Mouse (Mus musculus) embryonic facial prominence, embryonic 10.5 days (tissue): Measurements from ENCODE around the gene Adam23. TPM values are rescaled to one million over a fixed set of nuclear protein-coding genes. Genes with fewer than 3 reads are reported as not detected.
A peak's percentile ranks its signal among the peaks of the same experiment; 100 is the strongest.

Experiments used
- DNase-seq: peaks from one replicate; pipeline ENCODE4 v3.0.0-alpha.2; 2017; ENCODE audit warnings: low spot score
- H3K27ac ChIP-seq: fragments of 300-500 bp; sonication (generic); replicated peaks from 2 replicates; pipeline ENCODE4 v1.5.1; 2016; ENCODE audit warnings: mild to moderate bottlenecking
- H3K27me3 ChIP-seq: fragments of 300-500 bp; sonication (generic); replicated peaks from 2 replicates; pipeline ENCODE4 v1.6.1; 2016; ENCODE audit warnings: low read depth, mild to moderate bottlenecking; ENCODE audit not compliant: poor library complexity, severe bottlenecking
- H3K36me3 ChIP-seq: fragments of 300-500 bp; sonication (generic); replicated peaks from 2 replicates; pipeline ENCODE4 v1.6.1; 2016; ENCODE audit warnings: mild to moderate bottlenecking, moderate library complexity
- H3K4me1 ChIP-seq: fragments of 300-500 bp; sonication (generic); 2 replicates; pipeline ENCODE4 v1.6.1; 2016
- H3K4me3 ChIP-seq: fragments of 300-500 bp; sonication (generic); 2 replicates; pipeline ENCODE4 v1.5.1; 2016; ENCODE audit warnings: mild to moderate bottlenecking, moderate library complexity
- H3K9me3 ChIP-seq: fragments of 300-500 bp; sonication (generic); 2 replicates; pipeline ENCODE4 v1.6.1; 2016; ENCODE audit warnings: mild to moderate bottlenecking
- WGBS: fragments of 180-500 bp; shearing (Covaris S2); methylation state at CpG from one replicate; pipeline ENCODE4 v1.1.7; 2016; 5-methylcytosine and 5-hydroxymethylcytosine counted together
- polyA plus RNA-seq: library from polyadenylated mRNA; unstranded; fragments of >200 nt; fragmentation: Nextera tagmentation; extraction: Ambion mirVana; gene quantifications from 2 replicates; pipeline ENCODE4 v1.2.1, GENCODE M21; 2016

The Adam23 gene
- 4.3 and 5.1 TPM in 2 replicates for polyA plus RNA-seq

DNA sequence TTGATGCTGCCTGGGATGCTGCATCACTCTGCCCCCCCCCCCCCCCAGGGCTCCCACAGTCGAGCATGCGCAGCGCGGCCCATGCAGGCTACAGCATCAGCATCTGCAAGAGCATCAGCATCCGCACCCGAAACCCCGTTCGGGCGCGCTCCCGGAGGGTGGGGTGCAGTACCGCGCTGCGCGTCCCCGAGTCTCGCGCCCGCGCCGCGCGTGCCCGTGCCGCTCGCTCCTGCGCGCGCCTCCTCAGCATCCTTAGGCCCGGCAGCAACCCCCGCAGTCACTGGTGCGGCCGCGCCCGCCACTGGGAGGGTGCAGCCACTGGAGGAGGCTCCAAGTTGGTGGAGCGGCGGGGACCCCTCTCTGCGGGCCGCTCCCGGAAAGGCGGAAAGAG is at the start of gene Adam23:
Gene Adam23, plus strand, starts transcription at position 236 of the 391 bp plus-strand sequence.
- under 1% methylated on average over 41 of the region's 41 CpGs for WGBS
- no peaks in the 10 kb centered on the region for H3K36me3 ChIP-seq
- H3K9me3 ChIP-seq, result no peaks in the 10 kb centered on the region
- H3K27ac ChIP-seq, result peak within 1 kb of the TSS; percentile 86
- peaks cover 38% of the 10 kb centered on the region for H3K27me3 ChIP-seq
- DNase-seq, result peak; percentile 77
- H3K4me3 ChIP-seq, result peak within 1 kb of the TSS; percentile 73
- H3K4me1 ChIP-seq, result peaks cover 17% of the 10 kb centered on the region

DNA sequence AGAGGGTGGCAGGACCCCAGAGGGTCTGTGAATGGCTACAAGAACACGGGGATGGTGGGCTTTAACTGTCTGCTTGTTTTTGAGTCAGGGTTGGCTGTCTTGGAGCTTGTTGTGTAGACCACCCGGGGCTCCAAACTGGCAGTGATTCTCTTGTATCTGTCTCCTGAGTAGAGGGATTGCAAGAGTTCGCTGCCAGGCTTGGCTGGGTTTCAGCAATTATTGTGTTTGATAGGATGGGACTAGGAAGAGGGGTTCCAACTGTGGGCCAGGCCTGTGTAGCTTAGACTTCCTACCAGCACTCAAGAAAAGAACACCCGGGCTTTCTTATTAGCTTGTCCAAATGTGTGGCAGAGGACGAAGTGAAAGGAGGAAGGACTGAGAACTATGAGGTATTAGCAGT is 44.6 kb upstream of the Adam23 start:
- no peak for DNase-seq
- WGBS, result 80% methylated on average over 5 of the region's 5 CpGs
- H3K4me3 ChIP-seq, result no peak overlapping the region
- no peak overlapping the region for H3K27ac ChIP-seq
- no peaks in the 10 kb centered on the region for H3K4me1 ChIP-seq
- no peaks in the 10 kb centered on the region for H3K9me3 ChIP-seq
- no peaks in the 10 kb centered on the region for H3K27me3 ChIP-seq
- H3K36me3 ChIP-seq, result no peaks in the 10 kb centered on the region

DNA sequence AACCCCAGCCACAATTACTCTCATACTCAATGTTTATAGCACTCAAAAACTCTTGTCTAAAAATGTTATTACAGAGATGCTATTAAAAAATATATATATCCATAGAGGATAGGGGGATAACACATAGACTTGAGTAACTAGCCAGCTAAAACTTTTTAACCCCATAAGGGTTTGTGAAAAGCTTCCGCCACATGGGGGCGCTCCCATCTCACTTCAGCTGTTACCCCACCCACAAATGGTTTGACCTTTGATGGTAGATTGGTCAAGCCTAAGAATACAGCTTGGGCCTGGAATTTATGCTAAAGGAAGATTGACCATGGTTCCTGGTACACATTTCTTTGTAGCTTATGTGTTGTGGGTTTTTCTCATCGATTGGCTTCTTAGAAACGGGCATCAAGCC is 42.1 kb upstream of the Adam23 start:
- Histone ChIP-seq H3K4me1 (no peaks in the 10 kb centered on the region), H3K36me3 (no peaks in the 10 kb centered on the region), H3K9me3 (no peaks in the 10 kb centered on the region), H3K27me3 (no peaks in the 10 kb centered on the region), H3K4me3 (no peak overlapping the region), H3K27ac (no peak overlapping the region)
- 45% methylated on average over 4 of the region's 4 CpGs for WGBS
- DNase-seq, result peak; percentile 34

DNA sequence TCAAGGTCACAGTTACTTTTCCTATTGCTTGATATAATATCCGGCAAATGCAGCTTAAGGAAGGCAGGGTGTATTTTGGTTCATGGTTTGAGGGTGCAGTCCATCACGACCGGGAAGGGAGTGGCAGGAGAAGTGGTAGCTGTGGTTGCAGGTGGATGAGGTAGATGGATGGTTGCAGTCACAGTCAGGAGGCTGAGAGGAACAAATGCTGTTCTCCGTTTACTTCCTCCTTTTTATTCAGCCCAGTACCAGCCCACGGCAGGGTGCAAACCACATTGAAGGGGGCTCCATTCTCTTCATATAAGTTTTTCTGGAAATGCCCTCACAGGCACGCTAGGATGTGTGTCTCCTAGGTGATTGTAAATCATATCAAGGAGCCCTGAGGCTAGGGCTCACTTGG is 37.3 kb upstream of the Adam23 start:
- Histone ChIP-seq H3K27ac (no peak overlapping the region), H3K4me3 (no peak overlapping the region), H3K4me1 (no peaks in the 10 kb centered on the region), H3K27me3 (no peaks in the 10 kb centered on the region), H3K36me3 (no peaks in the 10 kb centered on the region), H3K9me3 (no peaks in the 10 kb centered on the region)
- 88% methylated on average over 6 of the region's 6 CpGs for WGBS
- DNase-seq, result no peak

DNA sequence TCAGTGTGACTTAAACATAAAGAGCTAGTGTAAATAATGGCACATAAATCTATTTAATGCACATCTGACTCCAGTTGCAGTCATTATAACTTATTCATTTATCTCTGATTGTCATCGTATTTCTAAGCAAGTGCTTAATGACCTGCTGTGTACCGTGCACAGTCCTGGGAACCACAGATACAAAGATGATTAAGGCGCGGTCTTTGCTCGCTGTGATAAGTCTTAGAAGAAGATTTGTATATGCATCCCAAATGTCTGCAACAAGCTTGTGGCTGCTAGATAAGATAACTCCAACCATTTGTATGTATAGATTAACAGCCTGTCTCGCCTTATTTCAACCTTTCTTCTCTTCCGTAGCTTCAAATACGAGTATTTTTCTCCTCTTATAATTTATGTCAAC is 27.2 kb upstream of the Adam23 start:
- Histone ChIP-seq H3K4me3 (no peak overlapping the region), H3K9me3 (no peaks in the 10 kb centered on the region), H3K27ac (no peak overlapping the region), H3K27me3 (no peaks in the 10 kb centered on the region), H3K4me1 (peaks cover 17% of the 10 kb centered on the region), H3K36me3 (no peaks in the 10 kb centered on the region)
- WGBS, result 90% methylated on average over 8 of the region's 8 CpGs
- DNase-seq, result no peak

DNA sequence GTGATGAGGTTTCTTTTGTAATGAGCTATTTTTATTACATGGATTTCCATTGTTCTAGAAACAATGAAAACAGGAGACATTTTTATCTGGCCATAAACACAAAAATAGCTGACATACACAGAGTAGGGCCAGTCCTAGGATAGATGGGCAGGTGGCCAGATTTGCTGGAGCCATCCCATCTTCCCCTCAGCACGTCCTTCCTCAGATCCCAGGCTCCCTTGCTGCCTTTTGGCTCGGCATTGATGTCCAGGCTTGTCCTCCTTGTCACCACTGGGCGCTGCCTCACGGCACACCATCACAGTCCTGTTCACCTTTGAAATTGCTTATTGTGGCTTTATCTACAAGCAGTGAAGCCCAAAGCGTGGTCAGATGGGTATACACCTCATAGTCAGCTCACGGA is 15.0 kb upstream of the Adam23 start:
- no peaks in the 10 kb centered on the region for H3K27me3 ChIP-seq
- H3K36me3 ChIP-seq, result no peaks in the 10 kb centered on the region
- no peaks in the 10 kb centered on the region for H3K9me3 ChIP-seq
- no peak overlapping the region for H3K4me3 ChIP-seq
- no peak overlapping the region for H3K27ac ChIP-seq
- H3K4me1 ChIP-seq, result peaks cover 4% of the 10 kb centered on the region; the same call in 1 of the 2 replicates
- 86% methylated on average over 6 of the region's 6 CpGs for WGBS
- no peak for DNase-seq

DNA sequence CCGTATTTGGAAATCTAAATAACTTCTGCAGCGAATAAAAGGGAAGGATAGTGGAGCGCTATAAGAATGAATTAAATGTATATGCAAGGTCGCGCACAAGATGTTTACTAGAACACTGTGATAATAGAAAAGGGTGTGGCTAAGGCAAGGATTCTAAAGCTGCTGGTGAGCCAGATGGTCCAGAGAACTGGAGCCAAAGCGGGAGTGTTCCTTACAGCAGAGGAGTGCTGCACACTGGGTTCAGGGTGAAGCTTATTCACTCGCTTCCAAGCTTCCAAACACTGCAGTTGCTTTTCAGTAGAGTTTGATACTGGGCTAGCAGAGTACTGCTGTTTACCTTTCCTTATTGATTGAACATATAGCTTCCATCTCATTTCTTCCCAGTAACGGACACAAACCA is 14.5 kb upstream of the Adam23 start:
- Histone ChIP-seq H3K4me1 (peaks cover 4% of the 10 kb centered on the region; the same call in 1 of the 2 replicates), H3K27ac (no peak overlapping the region), H3K9me3 (no peaks in the 10 kb centered on the region), H3K4me3 (no peak overlapping the region), H3K36me3 (no peaks in the 10 kb centered on the region), H3K27me3 (no peaks in the 10 kb centered on the region)
- DNase-seq, result no peak
- 91% methylated on average over 8 of the region's 8 CpGs for WGBS

DNA sequence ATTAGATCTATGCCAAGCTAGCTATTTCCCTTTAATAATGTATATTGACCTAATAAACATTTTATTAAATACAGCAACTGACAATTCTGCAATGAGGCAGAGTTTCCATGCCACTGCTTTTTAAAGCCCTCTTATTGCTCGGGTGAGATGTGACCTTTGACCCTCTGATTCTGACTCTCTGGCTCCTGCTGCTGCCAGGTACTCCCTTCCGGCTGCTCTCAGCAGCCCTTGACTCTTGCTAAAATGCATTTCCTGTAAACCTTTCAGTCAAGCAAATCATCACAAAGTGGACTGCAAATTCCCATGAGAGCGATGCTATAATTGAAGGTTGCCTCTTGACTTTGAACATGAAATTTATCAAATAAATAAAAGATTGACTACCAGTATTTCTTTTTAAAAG is 13.8 kb upstream of the Adam23 start:
- Histone ChIP-seq H3K27ac (no peak overlapping the region), H3K27me3 (no peaks in the 10 kb centered on the region), H3K36me3 (no peaks in the 10 kb centered on the region), H3K4me1 (peaks cover 4% of the 10 kb centered on the region; the same call in 1 of the 2 replicates), H3K9me3 (no peaks in the 10 kb centered on the region), H3K4me3 (no peak overlapping the region)
- DNase-seq, result no peak
- 38% methylated on average over 3 of the region's 3 CpGs for WGBS

DNA sequence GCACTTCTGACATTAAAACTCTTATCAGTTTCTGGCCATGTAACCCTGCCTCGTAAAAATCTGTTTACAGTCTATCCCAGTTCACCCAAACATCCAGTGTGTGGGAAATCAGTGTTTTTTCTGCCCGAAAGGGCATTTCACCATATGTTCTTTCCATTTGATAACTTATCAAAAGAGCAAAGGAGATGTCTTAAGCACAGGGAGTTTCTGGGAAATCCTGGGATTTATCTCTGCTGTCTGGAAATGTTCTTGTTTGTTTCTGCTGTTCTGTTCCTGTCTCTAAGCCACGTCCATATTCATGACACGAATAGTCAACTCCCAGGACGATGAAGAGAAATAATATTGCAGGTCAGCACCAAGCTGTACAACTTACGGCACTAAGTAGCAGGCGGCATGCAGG is 11.6 kb upstream of the Adam23 start:
- DNase-seq, result no peak
- no peaks in the 10 kb centered on the region for H3K36me3 ChIP-seq
- no peak overlapping the region for H3K27ac ChIP-seq
- H3K4me3 ChIP-seq, result no peak overlapping the region
- no peaks in the 10 kb centered on the region for H3K27me3 ChIP-seq
- WGBS, result 77% methylated on average over 7 of the region's 7 CpGs
- peaks cover 6% of the 10 kb centered on the region; the same call in 1 of the 2 replicates for H3K4me1 ChIP-seq
- H3K9me3 ChIP-seq, result no peaks in the 10 kb centered on the region

DNA sequence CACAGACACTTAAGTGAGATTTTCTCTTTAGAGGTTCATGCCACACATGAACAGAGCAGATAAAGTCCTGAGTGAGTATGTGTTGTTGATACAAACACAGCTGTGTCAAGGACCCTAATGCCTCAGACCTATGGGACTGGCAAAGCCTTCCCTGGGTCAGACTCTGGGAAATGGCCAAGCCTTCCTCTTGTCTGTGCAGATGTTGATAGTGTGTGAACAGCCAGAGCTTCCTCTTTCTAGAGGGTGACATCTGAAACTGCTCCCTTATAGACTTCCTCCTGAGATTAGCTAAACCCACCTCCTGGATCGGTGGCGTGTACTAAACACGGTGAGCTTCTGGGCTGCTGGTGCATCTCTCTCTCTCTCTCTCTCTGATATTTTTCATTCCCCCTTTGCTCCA is 8.2 kb upstream of the Adam23 start:
- 58% methylated on average over 3 of the region's 3 CpGs for WGBS
- no peak overlapping the region for H3K4me3 ChIP-seq
- no peak overlapping the region for H3K27ac ChIP-seq
- DNase-seq, result no peak
- no peaks in the 10 kb centered on the region for H3K9me3 ChIP-seq
- no peaks in the 10 kb centered on the region for H3K36me3 ChIP-seq
- peaks cover 2% of the 10 kb centered on the region; the same call in 1 of the 2 replicates for H3K4me1 ChIP-seq
- no peaks in the 10 kb centered on the region for H3K27me3 ChIP-seq

DNA sequence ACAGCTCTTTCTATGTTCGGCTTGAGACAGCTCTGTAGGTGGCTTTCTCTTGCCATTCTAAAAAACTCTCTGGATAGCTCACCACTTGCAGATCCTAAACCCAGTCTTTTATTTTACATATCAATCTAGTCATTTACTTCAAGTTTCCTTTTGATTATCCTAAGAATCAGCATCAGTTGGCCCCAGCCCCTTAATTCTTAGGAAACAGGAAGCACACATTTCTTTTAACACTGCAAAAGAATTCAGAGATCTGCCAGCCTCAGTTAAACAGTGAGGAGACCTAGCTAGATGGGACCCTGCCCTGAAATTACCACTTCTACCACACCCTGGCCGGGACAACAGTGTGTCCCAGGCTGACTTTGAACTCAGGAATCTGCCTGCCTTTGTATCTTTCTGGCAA is 3.5 kb upstream of the Adam23 start:
- Histone ChIP-seq H3K36me3 (no peaks in the 10 kb centered on the region), H3K9me3 (no peaks in the 10 kb centered on the region), H3K27ac (no peak overlapping the region), H3K4me3 (no peak overlapping the region), H3K4me1 (peaks cover 19% of the 10 kb centered on the region), H3K27me3 (peaks cover 22% of the 10 kb centered on the region)
- WGBS, result 54% methylated on average over 2 of the region's 2 CpGs
- no peak for DNase-seq

DNA sequence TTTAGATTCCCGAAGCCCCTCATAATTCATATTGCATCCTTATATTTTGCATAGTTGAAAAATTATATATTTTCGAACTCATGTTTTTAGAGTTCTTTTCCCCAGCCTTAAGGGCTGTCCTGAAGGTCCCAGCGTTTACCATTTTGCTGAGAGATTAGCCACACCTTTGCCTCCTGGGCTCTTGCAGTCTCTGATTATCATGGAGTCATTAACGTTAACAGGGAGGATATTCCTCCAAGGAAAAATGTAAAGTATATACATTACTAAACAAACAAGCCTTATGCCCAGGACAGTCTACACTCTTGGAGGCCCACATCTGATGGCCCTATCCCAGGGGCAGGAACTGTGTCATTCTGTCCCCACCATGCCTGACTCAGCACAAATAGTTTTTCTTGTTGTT is 3.1 kb upstream of the Adam23 start:
- WGBS, result 73% methylated on average over 4 of the region's 4 CpGs
- H3K27ac ChIP-seq, result no peak overlapping the region
- H3K9me3 ChIP-seq, result no peaks in the 10 kb centered on the region
- DNase-seq, result no peak
- H3K4me3 ChIP-seq, result no peak overlapping the region
- peaks cover 19% of the 10 kb centered on the region for H3K4me1 ChIP-seq
- no peaks in the 10 kb centered on the region for H3K36me3 ChIP-seq
- H3K27me3 ChIP-seq, result peaks cover 27% of the 10 kb centered on the region

DNA sequence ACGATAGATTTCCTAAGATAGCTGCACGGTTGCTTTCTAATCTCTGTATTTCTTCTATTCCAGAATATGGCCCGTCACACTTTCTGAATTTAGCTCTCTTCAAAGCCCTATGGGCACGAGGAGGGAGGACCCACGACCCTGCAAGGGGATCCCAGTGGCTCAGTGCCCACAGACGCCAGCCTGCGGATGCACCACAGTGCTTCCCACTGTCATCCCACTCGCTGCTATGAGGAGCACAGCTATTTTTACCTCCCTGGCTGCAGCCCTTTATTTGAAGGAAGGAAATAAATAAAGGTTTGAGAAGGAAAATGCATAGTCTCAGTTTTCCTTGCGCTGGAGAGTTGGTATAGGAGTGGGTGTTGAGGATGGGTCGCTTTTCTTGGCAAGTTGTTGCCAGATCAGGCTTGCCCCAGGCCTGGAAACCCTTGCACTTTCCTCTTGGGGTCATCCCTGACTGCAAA is 512 bp upstream of the Adam23 start:
- 58% methylated on average over 10 of the region's 10 CpGs for WGBS
- H3K4me3 ChIP-seq, result peak overlapping the region; percentile 73
- DNase-seq, result no peak
- no peaks in the 10 kb centered on the region for H3K36me3 ChIP-seq
- H3K27ac ChIP-seq, result peak overlapping the region; percentile 86
- peaks cover 38% of the 10 kb centered on the region for H3K27me3 ChIP-seq
- no peaks in the 10 kb centered on the region for H3K9me3 ChIP-seq
- H3K4me1 ChIP-seq, result peaks cover 17% of the 10 kb centered on the region
